Mouse (Mus musculus) embryonic facial prominence, embryonic 10.5 days (tissue): ENCODE results near the gene Kdm5b. TPM values are rescaled to one million over a fixed set of nuclear protein-coding genes. Genes with fewer than 3 reads are reported as not detected.

ENCODE experiments used
- DNase-seq: peaks from one replicate; pipeline ENCODE4 v3.0.0-alpha.2; 2017; ENCODE audit warnings: low spot score
- H3K27ac ChIP-seq: fragments of 300-500 bp; sonication (generic); replicated peaks from 2 replicates; pipeline ENCODE4 v1.5.1; 2016; ENCODE audit warnings: mild to moderate bottlenecking
- H3K27me3 ChIP-seq: fragments of 300-500 bp; sonication (generic); replicated peaks from 2 replicates; pipeline ENCODE4 v1.6.1; 2016; ENCODE audit warnings: low read depth, mild to moderate bottlenecking; ENCODE audit not compliant: poor library complexity, severe bottlenecking
- H3K36me3 ChIP-seq: fragments of 300-500 bp; sonication (generic); replicated peaks from 2 replicates; pipeline ENCODE4 v1.6.1; 2016; ENCODE audit warnings: mild to moderate bottlenecking, moderate library complexity
- H3K4me1 ChIP-seq: fragments of 300-500 bp; sonication (generic); 2 replicates; pipeline ENCODE4 v1.6.1; 2016
- H3K4me3 ChIP-seq: fragments of 300-500 bp; sonication (generic); 2 replicates; pipeline ENCODE4 v1.5.1; 2016; ENCODE audit warnings: mild to moderate bottlenecking, moderate library complexity
- H3K9me3 ChIP-seq: fragments of 300-500 bp; sonication (generic); 2 replicates; pipeline ENCODE4 v1.6.1; 2016; ENCODE audit warnings: mild to moderate bottlenecking
- WGBS: fragments of 180-500 bp; shearing (Covaris S2); methylation state at CpG from one replicate; pipeline ENCODE4 v1.1.7; 2016; 5-methylcytosine and 5-hydroxymethylcytosine counted together
- polyA plus RNA-seq: library from polyadenylated mRNA; unstranded; fragments of >200 nt; fragmentation: Nextera tagmentation; extraction: Ambion mirVana; gene quantifications from 2 replicates; pipeline ENCODE4 v1.2.1, GENCODE M21; 2016

The Kdm5b gene
- polyA plus RNA-seq, 1 experiment from 2014 or later: 79.0 TPM

GRCm38 (mm10) chr1:134555240-134555870, 4.6 kb upstream of the Kdm5b start:
- no peaks in the 10 kb centered on the region for H3K36me3 ChIP-seq
- WGBS: 29% methylated on average over 13 of the region's 13 CpGs
- peak; percentile 26 for DNase-seq
- H3K27me3 ChIP-seq: peaks cover 10% of the 10 kb centered on the region; the same call in 1 of the 2 replicates
- H3K27ac ChIP-seq: peak overlapping the region; percentile 95
- peak overlapping the region; percentile 77 for H3K4me3 ChIP-seq
- H3K4me1 ChIP-seq: peaks cover 34% of the 10 kb centered on the region
- no peaks in the 10 kb centered on the region for H3K9me3 ChIP-seq

DNA sequence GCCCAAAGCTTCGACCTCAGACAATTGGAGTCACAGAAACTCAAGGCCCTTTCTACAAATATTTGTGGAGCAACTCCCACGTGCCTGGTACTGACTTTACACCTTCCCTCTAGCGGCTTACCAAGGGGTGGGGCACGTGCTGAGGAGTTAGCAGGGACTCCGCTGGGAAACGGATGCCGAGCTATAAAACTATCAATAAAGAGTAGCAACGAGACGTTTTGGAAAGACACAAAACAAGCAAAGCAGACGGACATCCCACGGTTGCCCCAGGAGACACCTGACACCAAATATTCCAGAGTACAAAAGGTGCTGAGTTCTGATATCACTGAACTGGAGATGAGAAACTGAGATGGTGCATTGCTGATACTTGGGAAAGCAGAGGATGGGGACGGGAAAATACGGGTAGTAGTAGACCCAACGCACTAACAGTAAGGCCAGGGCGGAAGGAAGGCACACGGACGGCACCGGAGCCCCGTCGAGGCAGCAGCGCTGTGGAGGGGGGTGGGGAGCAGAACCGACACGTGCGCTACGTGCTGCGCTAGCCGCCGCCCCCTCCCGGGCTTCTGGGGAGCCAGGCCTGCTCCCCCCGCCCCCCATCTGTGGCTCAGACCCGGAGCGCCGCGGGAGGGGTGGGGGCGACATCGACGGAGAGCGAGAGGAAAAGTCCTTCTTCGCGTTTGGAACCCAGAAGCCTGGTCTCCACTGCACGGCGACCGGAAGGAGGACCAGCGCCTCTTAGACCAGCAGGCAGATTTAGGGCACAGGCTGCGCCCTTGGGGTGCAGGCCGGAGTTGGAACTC, 3.9 kb upstream of the Kdm5b start:
- Histone ChIP-seq H3K27me3 (peaks cover 10% of the 10 kb centered on the region; the same call in 1 of the 2 replicates), H3K4me1 (peaks cover 34% of the 10 kb centered on the region), H3K36me3 (no peaks in the 10 kb centered on the region), H3K9me3 (no peaks in the 10 kb centered on the region), H3K4me3 (peak overlapping the region; percentile 77), H3K27ac (peak overlapping the region; percentile 95)
- 1% methylated on average over 46 of the region's 46 CpGs for WGBS
- DNase-seq: peak; percentile 75

DNA sequence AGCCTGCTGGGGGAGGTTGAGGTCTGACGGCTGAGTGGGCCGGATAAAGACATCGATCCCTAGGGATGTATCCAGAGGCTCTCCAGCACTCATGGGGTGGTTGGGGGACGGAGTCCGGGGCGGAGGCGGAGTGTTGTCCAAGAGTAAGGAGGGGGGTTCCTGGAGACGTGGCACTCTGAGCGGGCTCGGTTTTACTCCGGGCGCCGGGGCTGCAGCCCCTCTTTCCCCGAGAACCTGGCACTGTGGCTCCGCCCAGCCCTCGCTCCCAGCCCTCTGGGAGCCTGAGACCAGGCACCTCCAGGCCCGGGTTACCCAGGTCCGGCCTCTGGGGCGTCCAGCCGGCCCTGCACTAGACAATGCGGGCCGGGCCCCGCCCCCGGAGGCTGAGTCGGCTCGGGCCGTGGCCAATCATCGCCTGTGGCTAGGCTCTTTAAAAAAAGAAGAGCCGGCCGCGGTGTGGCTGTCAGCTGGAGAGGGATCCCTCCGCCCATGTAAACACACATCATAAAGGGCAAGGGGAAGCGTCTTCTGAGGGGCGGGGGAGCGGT, 3.2 kb upstream of the Kdm5b start:
- H3K9me3 ChIP-seq: no peaks in the 10 kb centered on the region
- DNase-seq: peak; percentile 98
- peaks cover 10% of the 10 kb centered on the region; the same call in 1 of the 2 replicates for H3K27me3 ChIP-seq
- H3K4me1 ChIP-seq: peaks cover 35% of the 10 kb centered on the region
- no peaks in the 10 kb centered on the region for H3K36me3 ChIP-seq
- WGBS: under 1% methylated on average over 35 of the region's 35 CpGs
- H3K27ac ChIP-seq: peak overlapping the region; percentile 95
- H3K4me3 ChIP-seq: peak overlapping the region; percentile 77

DNA sequence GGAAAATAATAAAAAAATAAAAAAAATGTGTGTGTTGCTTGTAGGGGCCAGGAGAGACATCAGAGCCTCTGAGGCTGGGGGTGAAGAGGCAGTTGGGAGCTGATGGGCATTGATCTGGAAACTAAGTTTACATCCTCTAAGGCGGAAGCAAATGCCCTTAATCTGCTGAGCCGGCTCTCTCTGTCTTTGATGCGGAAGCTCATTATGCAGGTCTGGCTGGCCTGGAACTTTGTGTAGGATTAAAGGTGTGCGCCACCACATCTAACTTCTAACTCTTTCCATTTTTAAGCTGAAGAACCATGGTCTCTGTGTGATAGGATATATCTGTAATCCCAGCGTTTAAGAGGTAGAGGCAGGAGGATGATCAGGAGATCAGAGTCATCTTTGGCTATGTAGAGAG, 1.5 kb upstream of the Kdm5b start:
- Histone ChIP-seq H3K27me3 (peaks cover 10% of the 10 kb centered on the region; the same call in 1 of the 2 replicates), H3K4me1 (peaks cover 44% of the 10 kb centered on the region), H3K27ac (no peak overlapping the region), H3K36me3 (no peaks in the 10 kb centered on the region), H3K4me3 (no peak overlapping the region), H3K9me3 (no peaks in the 10 kb centered on the region)
- WGBS: 53% methylated on average over 5 of the region's 5 CpGs
- no peak for DNase-seq

- Histone ChIP-seq H3K4me3 (no peak overlapping the region), H3K4me1 (peaks cover 48% of the 10 kb centered on the region), H3K27me3 (peaks cover 10% of the 10 kb centered on the region; the same call in 1 of the 2 replicates), H3K27ac (no peak overlapping the region), H3K36me3 (no peaks in the 10 kb centered on the region), H3K9me3 (no peaks in the 10 kb centered on the region)
- 78% methylated on average over 3 of the region's 3 CpGs for WGBS
- no peak for DNase-seq
Observed at GRCm38 (mm10) chr1:134559226-134559625, 745 bp upstream of the Kdm5b start.

GRCm38 (mm10) chr1:134560396-134560795, 425 bp downstream of the Kdm5b start:
- H3K27ac ChIP-seq: peak overlapping the region; percentile 99
- H3K4me3 ChIP-seq: peak overlapping the region; percentile 100
- no peak for DNase-seq
- H3K27me3 ChIP-seq: peaks cover 3% of the 10 kb centered on the region; the same call in 1 of the 2 replicates
- under 1% methylated on average over 50 of the region's 50 CpGs for WGBS
- H3K9me3 ChIP-seq: no peaks in the 10 kb centered on the region
- H3K36me3 ChIP-seq: no peaks in the 10 kb centered on the region
- peaks cover 45% of the 10 kb centered on the region for H3K4me1 ChIP-seq

DNA sequence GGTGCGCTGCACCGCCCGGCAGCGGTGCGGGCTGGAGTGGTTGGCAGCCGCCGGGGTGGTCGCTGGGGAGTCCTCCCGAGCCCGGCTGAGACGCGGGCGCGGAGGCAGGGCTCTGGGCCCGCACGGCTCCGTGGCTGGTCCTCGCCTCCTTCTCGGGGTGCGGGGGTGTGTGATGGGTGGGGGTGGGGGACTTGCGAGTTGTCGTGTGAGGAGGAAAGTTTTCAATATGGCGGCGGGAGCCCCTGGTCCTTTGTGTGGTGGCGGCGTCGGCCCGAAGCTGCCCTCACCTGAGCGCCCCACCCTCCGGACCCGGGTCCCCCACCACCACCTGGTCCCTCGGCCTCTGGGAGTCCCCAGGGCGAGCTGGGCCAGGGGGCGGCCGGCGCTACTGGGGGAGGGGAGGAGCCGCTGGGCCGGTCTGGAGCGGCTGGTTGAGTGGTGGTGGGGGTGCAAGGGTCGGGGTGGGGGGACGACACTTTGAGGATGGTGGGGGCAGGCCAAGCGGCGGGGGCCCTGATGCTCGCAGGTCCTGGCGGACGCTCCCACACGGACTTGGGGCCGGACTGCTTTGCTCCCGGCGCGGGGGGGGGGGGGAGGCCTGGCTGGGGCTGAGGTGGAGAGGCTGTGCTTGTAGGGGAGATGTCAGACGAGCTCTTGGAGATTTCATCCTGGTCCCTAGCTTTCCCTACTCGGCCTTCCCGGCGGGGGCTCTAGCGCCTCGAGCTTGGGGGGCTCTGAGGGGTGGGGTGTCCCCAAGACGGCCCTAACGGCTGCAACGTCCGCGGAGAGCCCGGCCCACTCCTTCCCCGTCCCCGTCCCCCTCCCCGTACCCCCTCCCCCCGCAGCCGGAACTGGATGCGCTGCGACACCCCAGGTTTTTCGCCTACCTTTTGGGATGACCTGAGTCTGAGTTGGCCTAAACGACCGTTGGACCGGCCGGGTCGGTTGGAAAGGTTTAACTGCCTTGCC, 1.1 kb downstream of the Kdm5b start:
- H3K9me3 ChIP-seq: no peaks in the 10 kb centered on the region
- WGBS: under 1% methylated on average over 76 of the region's 76 CpGs
- H3K27me3 ChIP-seq: no peaks in the 10 kb centered on the region

GRCm38 (mm10) chr1:134561770-134562143, 1.8 kb downstream of the Kdm5b start:
- H3K4me3 ChIP-seq: peak overlapping the region; percentile 100
- no peaks in the 10 kb centered on the region for H3K36me3 ChIP-seq
- WGBS: 13% methylated on average over 7 of the region's 7 CpGs
- peaks cover 40% of the 10 kb centered on the region for H3K4me1 ChIP-seq
- DNase-seq: no peak
- no peaks in the 10 kb centered on the region for H3K9me3 ChIP-seq
- no peaks in the 10 kb centered on the region for H3K27me3 ChIP-seq
- H3K27ac ChIP-seq: peak overlapping the region; percentile 99

More for the DNA sequence above, 1.1 kb downstream of the Kdm5b start:
- H3K36me3 ChIP-seq: no peaks in the 10 kb centered on the region
- H3K27ac ChIP-seq: peak overlapping the region; percentile 99
- peaks cover 43% of the 10 kb centered on the region for H3K4me1 ChIP-seq
- peak; percentile 78 for DNase-seq
- peak overlapping the region; percentile 100 for H3K4me3 ChIP-seq

DNA sequence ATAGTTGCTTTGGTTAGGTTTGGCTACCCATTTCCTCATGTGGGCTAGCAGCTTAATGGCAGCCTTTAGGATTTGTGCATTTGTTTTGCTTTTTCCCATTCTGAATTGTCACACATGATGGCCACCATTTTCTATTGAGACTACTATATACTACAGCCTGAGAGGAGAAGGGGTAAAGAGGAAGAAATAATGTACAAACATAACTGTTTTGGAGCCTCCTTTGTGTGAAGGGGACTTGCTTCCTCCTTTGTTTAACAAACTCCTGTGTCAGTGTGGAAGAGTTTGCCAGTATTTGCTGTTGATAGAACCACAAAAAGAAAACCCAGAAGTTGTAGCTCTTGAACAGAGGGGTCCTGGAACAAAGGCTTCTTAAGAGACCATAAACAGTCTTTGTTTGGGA, 2.5 kb downstream of the Kdm5b start:
- H3K9me3 ChIP-seq: no peaks in the 10 kb centered on the region
- peak overlapping the region; percentile 45 for H3K27ac ChIP-seq
- peak overlapping the region; percentile 100 for H3K4me3 ChIP-seq
- H3K27me3 ChIP-seq: no peaks in the 10 kb centered on the region
- DNase-seq: no peak
- H3K4me1 ChIP-seq: peaks cover 35% of the 10 kb centered on the region
- no peaks in the 10 kb centered on the region for H3K36me3 ChIP-seq

GRCm38 (mm10) chr1:134563726-134564125, 3.8 kb downstream of the Kdm5b start:
- no peak for DNase-seq

DNA sequence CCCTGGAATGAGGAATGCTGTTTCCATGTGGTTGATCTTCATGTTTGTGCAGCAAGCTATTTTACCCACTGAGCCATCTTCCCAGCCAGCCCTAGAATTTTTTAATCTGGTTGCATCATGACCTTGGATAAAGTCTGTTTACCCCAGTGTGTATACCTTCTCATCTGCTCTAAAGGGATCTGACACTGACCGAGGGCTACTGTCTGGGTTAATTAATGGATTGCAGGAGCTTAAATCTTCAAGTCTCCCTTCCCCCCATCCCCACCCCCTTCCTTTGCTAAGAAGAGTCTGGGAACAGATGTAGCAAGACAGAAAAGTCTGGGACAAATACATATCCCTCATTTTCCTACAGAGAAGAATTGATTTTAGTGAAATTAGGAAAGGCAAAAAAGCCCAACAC, 7.5 kb downstream of the Kdm5b start:
- 38% methylated on average over 1 of the region's 1 CpGs for WGBS
- Histone ChIP-seq H3K27ac (no peak overlapping the region), H3K4me3 (no peak overlapping the region), H3K4me1 (peaks cover 27% of the 10 kb centered on the region), H3K9me3 (no peaks in the 10 kb centered on the region), H3K36me3 (peaks cover 7% of the 10 kb centered on the region; the same call in 1 of the 2 replicates), H3K27me3 (no peaks in the 10 kb centered on the region)
- DNase-seq: no peak

More at GRCm38 (mm10) chr1:134563726-134564125, 3.8 kb downstream of the Kdm5b start:
- Histone ChIP-seq H3K4me3 (no peak overlapping the region), H3K4me1 (peaks cover 39% of the 10 kb centered on the region), H3K27ac (no peak overlapping the region), H3K27me3 (no peaks in the 10 kb centered on the region), H3K9me3 (no peaks in the 10 kb centered on the region), H3K36me3 (no peaks in the 10 kb centered on the region)
- WGBS: 84% methylated on average over 3 of the region's 3 CpGs

GRCm38 (mm10) chr1:134570171-134570570, 10.2 kb downstream of the Kdm5b start:
- DNase-seq: no peak
- Histone ChIP-seq H3K27me3 (no peaks in the 10 kb centered on the region), H3K4me1 (peaks cover 16% of the 10 kb centered on the region), H3K36me3 (peaks cover 12% of the 10 kb centered on the region; the same call in 1 of the 2 replicates), H3K27ac (no peak overlapping the region), H3K9me3 (no peaks in the 10 kb centered on the region), H3K4me3 (no peak overlapping the region)
- 92% methylated on average over 9 of the region's 9 CpGs for WGBS
